23 mouse cellular contexts compared by ENCODE assay signal in the genomic region with DNA sequence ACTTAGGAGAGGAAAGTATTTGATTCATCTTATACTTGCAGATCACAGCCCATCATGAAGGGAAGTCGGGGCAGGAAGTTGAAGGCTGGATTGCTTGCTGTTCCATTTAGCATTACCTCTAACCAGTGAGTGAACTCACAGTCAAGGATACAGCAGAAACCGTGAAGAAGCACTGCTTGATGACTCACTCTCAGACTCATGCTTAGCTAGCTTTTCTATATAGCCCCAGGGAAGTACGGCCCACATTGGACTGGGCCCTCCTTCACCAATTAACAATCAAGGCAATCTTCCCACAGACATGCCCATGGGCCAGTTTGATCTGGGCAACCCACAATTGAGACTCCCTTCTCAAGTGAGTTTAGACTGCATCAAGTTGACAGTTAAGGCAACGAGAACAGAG. TPM values are rescaled to one million over a fixed set of nuclear protein-coding genes. Genes with fewer than 3 reads are reported as not detected.
"Had no signal": no experiment of that assay in that cellular context is flagged by ENCODE, and none has a peak within 500 bp of the region (broad histone marks: within the 10 kb centered on the region; RNA-seq: fewer than 3 reads in every experiment).

No protein-coding gene starts in this region.

- H3K4me1 ChIP-seq: kidney, embryonic 15.5 days; limb, embryonic 10.5 days; limb, embryonic 13.5 days; liver, embryonic 12.5 days; liver, embryonic 15.5 days; lung, embryonic 15.5 days; midbrain, embryonic 10.5 days; midbrain, embryonic 13.5 days; neural tube, embryonic 13.5 days had no signal

- DNase-seq: kidney, postnatal 10 days; layer of hippocampus, adult 9-11 months; liver; lung, adult 18-20 months; lung, postnatal 10 days; thymus, adult 18-20 months; thymus, postnatal 36 days had no signal

- H3K27ac ChIP-seq: kidney, embryonic 15.5 days; layer of hippocampus, adult 2 months; limb, embryonic 10.5 days; limb, embryonic 13.5 days; liver, embryonic 12.5 days; liver, embryonic 15.5 days; lung, embryonic 15.5 days; midbrain, embryonic 10.5 days; midbrain, embryonic 13.5 days; neural tube, embryonic 13.5 days had no signal

- H3K9ac ChIP-seq: kidney, embryonic 15.5 days; limb, embryonic 13.5 days; liver, embryonic 12.5 days; liver, embryonic 15.5 days; lung, embryonic 15.5 days; midbrain, embryonic 13.5 days; neural tube, embryonic 13.5 days had no signal

- H3K4me3 ChIP-seq: kidney, embryonic 15.5 days; layer of hippocampus, adult 2 months; limb, embryonic 10.5 days; limb, embryonic 13.5 days; liver, embryonic 12.5 days; liver, embryonic 15.5 days; lung, embryonic 15.5 days; megakaryocyte, embryonic 14.5 days; midbrain, embryonic 10.5 days; midbrain, embryonic 13.5 days; myocyte; neural tube, embryonic 13.5 days had no signal

- H3K9me3 ChIP-seq: kidney, embryonic 15.5 days; limb, embryonic 10.5 days; limb, embryonic 13.5 days; liver, embryonic 12.5 days; liver, embryonic 15.5 days; lung, embryonic 15.5 days; megakaryocyte, embryonic 14.5 days; midbrain, embryonic 13.5 days; neural tube, embryonic 13.5 days had no signal

- H3K27me3 ChIP-seq: kidney, embryonic 15.5 days; limb, embryonic 13.5 days; liver, embryonic 12.5 days; liver, embryonic 15.5 days; lung, embryonic 15.5 days; megakaryocyte, embryonic 14.5 days; midbrain, embryonic 13.5 days; neural tube, embryonic 13.5 days had no signal

- ATAC-seq: liver, embryonic 12.5 days; midbrain, embryonic 13.5 days; midbrain, embryonic 16.5 days had no signal

- H3K36me3 ChIP-seq: kidney, embryonic 15.5 days; limb, embryonic 10.5 days; limb, embryonic 13.5 days; liver, embryonic 12.5 days; liver, embryonic 15.5 days; lung, embryonic 15.5 days; midbrain, embryonic 10.5 days; midbrain, embryonic 13.5 days; neural tube, embryonic 13.5 days had no signal

RNA-seq across cellular contexts. Expression of gene Rgn, which starts 14.4 kb away (rescaled TPM):
- total RNA-seq: monocyte, adult 5-6 weeks; neutrophil, adult 5-6 weeks had no signal
- polyA plus RNA-seq: myocyte; spleen, adult 2 months had no signal
